In genomic region chr11:28365929-28366244, GRCm38 (mm10) we compare ENCODE assay signal across 9 mouse cellular contexts. TPM values are rescaled to one million over a fixed set of nuclear protein-coding genes. Genes with fewer than 3 reads are reported as not detected.
DNase-seq lines count a peak whose midpoint lies in the region; ATAC-seq lines count a peak whose summit lies in the region.
"Had no signal": no experiment of that assay in that cellular context is flagged by ENCODE, and none has a peak within 500 bp of the region (broad histone marks: within the 10 kb centered on the region; RNA-seq: fewer than 3 reads in every experiment).

No protein-coding gene starts in this region.

- no peak for DNase-seq in lung, postnatal 36 days
- no peak for DNase-seq in spleen, postnatal 4 days (ENCODE audit: low spot score in 2 of 2)
- no peak for DNase-seq in left cerebral cortex, postnatal 36 days (ENCODE audit: low spot score in 2 of 2)
- DNase-seq in gastrocnemius, adult 8-10 months (ENCODE audit: low spot score in 2 of 2): no peak

- no peaks in the 10 kb centered on the region for H3K27me3 ChIP-seq in lung, embryonic 15.5 days
- H3K27me3 ChIP-seq in forebrain, embryonic 15.5 days: no peaks in the 10 kb centered on the region
- H3K27me3 ChIP-seq in limb, embryonic 12.5 days: no peaks in the 10 kb centered on the region
- H3K27me3 ChIP-seq in neural tube, embryonic 14.5 days (ENCODE audit: control insufficient read depth, insufficient read depth, low read length): no peaks in the 10 kb centered on the region

- H3K4me3 ChIP-seq in lung, embryonic 15.5 days: peak overlapping the region; percentile 32; the same call in 1 of the 2 replicates
- H3K4me3 ChIP-seq in forebrain, embryonic 15.5 days: peak overlapping the region; percentile 42; the same call in 1 of the 2 replicates
- peak overlapping the region; percentile 31 for H3K4me3 ChIP-seq in limb, embryonic 12.5 days (replicated peaks)
- peak overlapping the region; percentile 29 for H3K4me3 ChIP-seq in neural tube, embryonic 14.5 days (ENCODE audit: low read depth, low read length)
- H3K4me3 ChIP-seq: myocyte had no signal

- no peak for ATAC-seq in lung, embryonic 15.5 days (ENCODE audit: borderline replicate concordance, extremely low read depth, low FRiP score, low TSS enrichment)
- peak; percentile 42 for ATAC-seq in forebrain, embryonic 15.5 days (replicated peaks)
- no peak for ATAC-seq in limb, embryonic 12.5 days (ENCODE audit: insufficient number of reproducible peaks, insufficient read depth, low FRiP score, low TSS enrichment, low read depth)
- peak; percentile 42 for ATAC-seq in neural tube, embryonic 14.5 days (ENCODE audit: low read depth)

- H3K36me3 ChIP-seq in lung, embryonic 15.5 days: no peaks in the 10 kb centered on the region
- H3K36me3 ChIP-seq in forebrain, embryonic 15.5 days: no peaks in the 10 kb centered on the region
- H3K36me3 ChIP-seq in limb, embryonic 12.5 days: no peaks in the 10 kb centered on the region
- no peaks in the 10 kb centered on the region for H3K36me3 ChIP-seq in neural tube, embryonic 14.5 days (ENCODE audit: control insufficient read depth, insufficient read depth, low read length)

- intact Hi-C loops in left cerebral cortex, postnatal 36 days (cut with DNase I): no loop called here

- 57% methylated on average over 2 of the region's 2 CpGs for WGBS in lung, embryonic 15.5 days
- 43% methylated on average over 2 of the region's 2 CpGs for WGBS in forebrain, embryonic 15.5 days
- WGBS in limb, embryonic 12.5 days: 52% methylated on average over 2 of the region's 2 CpGs
- 53% methylated on average over 2 of the region's 2 CpGs for WGBS in neural tube, embryonic 14.5 days

- peaks cover 6% of the 10 kb centered on the region; the same call in 1 of the 2 replicates for H3K4me1 ChIP-seq in lung, embryonic 15.5 days
- peaks cover 9% of the 10 kb centered on the region for H3K4me1 ChIP-seq in forebrain, embryonic 15.5 days
- no peaks in the 10 kb centered on the region; the same call in 1 of the 2 replicates for H3K4me1 ChIP-seq in limb, embryonic 12.5 days (replicated peaks)
- peaks cover 3% of the 10 kb centered on the region; the same call in 1 of the 2 replicates for H3K4me1 ChIP-seq in neural tube, embryonic 14.5 days (ENCODE audit: control insufficient read depth, insufficient read depth, low read length)

- no peak overlapping the region for H3K9ac ChIP-seq in lung, embryonic 15.5 days
- H3K9ac ChIP-seq in forebrain, embryonic 15.5 days (replicated peaks): peak overlapping the region; percentile 52; the same call in 1 of the 2 replicates
- no peak overlapping the region for H3K9ac ChIP-seq in limb, embryonic 12.5 days (replicated peaks)
- H3K9ac ChIP-seq in neural tube, embryonic 14.5 days (replicated peaks; ENCODE audit: low read depth, low read length): peak overlapping the region; percentile 47; the same call in 1 of the 2 replicates

- H3K4me2 ChIP-seq in lung, embryonic 15.5 days: peak overlapping the region; percentile 61
- peak overlapping the region; percentile 70 for H3K4me2 ChIP-seq in forebrain, embryonic 15.5 days (replicated peaks)
- H3K4me2 ChIP-seq in limb, embryonic 12.5 days: peak overlapping the region; percentile 59
- H3K4me2 ChIP-seq in neural tube, embryonic 14.5 days (ENCODE audit: low read depth, low read length): peak overlapping the region; percentile 48

- no peak overlapping the region for H3K27ac ChIP-seq in lung, embryonic 15.5 days
- H3K27ac ChIP-seq in forebrain, embryonic 15.5 days (replicated peaks): peak overlapping the region; percentile 42; the same call in 1 of the 2 replicates
- H3K27ac ChIP-seq in limb, embryonic 12.5 days: no peak overlapping the region
- no peak overlapping the region for H3K27ac ChIP-seq in neural tube, embryonic 14.5 days (ENCODE audit: low read depth, low read length)

- H3K9me3 ChIP-seq in lung, embryonic 15.5 days: no peaks in the 10 kb centered on the region
- H3K9me3 ChIP-seq in forebrain, embryonic 15.5 days: no peaks in the 10 kb centered on the region
- 0 out of 2 replicates have a peak, but pooled peaks cover 3% of the 10 kb centered on the region for H3K9me3 ChIP-seq in limb, embryonic 12.5 days
- no peaks in the 10 kb centered on the region for H3K9me3 ChIP-seq in neural tube, embryonic 14.5 days (ENCODE audit: control insufficient read depth, low read length)

RNA-seq across cellular contexts. Expression of gene Gm6685, which starts 26.2 kb away (rescaled TPM):
- polyA plus RNA-seq in lung, embryonic 15.5 days (2015; fragmentation: Nextera tagmentation; extraction: Ambion mirVana): 0.25 TPM in 1 of 2 replicates, not detected in the other
- polyA plus RNA-seq in forebrain, embryonic 15.5 days (2015; fragmentation: Nextera tagmentation; extraction: Ambion mirVana): not detected in 2 replicates
- polyA plus RNA-seq in limb, embryonic 12.5 days (2016; fragmentation: Nextera tagmentation; extraction: Ambion mirVana): not detected in 2 replicates
- polyA plus RNA-seq in neural tube, embryonic 14.5 days (2014; fragmentation: Nextera tagmentation; extraction: Ambion mirVana): not detected in 2 replicates
- total RNA-seq in left cerebral cortex, postnatal 36 days (2021): 1 to 10 TPM; 4.8 to 7.1 TPM
- total RNA-seq in gastrocnemius, adult 8-10 months (2022): 1 to 10 TPM; 4.4 to 6.7 (median 6.6) TPM

Comparison
In these comparisons a context has a peak if more than half of its experiments do, and no peak if none do; other contexts are left out.
1. ATAC-seq: peak in forebrain, embryonic 15.5 days (single experiment) and neural tube, embryonic 14.5 days (single experiment); none in lung, embryonic 15.5 days (single experiment) and limb, embryonic 12.5 days (single experiment).
2. H3K9ac ChIP-seq: peak in forebrain, embryonic 15.5 days (single experiment) and neural tube, embryonic 14.5 days (single experiment); none in lung, embryonic 15.5 days (single experiment) and limb, embryonic 12.5 days (single experiment).
3. Peak in every context shown above with its lines, with median percentiles within 50 percentile points of each other: H3K4me2 ChIP-seq and H3K4me3 ChIP-seq.